Mouse (Mus musculus): ENCODE results near the gene Mthfsl. TPM values are rescaled to one million over a fixed set of nuclear protein-coding genes. Genes with fewer than 3 reads are reported as not detected.
A peak's percentile ranks its signal among the peaks of the same experiment; 100 is the strongest.
"Not testable (repeated sequence)": the region's sequence is repeated elsewhere in the genome, so short reads cannot be mapped to it uniquely, and the experiment has no call there.

Mthfsl gene
- polyA plus RNA-seq (2014; fragmentation: Nextera tagmentation; extraction: Ambion mirVana): 25.1 and 30.2 TPM in 2 replicates

DNA sequence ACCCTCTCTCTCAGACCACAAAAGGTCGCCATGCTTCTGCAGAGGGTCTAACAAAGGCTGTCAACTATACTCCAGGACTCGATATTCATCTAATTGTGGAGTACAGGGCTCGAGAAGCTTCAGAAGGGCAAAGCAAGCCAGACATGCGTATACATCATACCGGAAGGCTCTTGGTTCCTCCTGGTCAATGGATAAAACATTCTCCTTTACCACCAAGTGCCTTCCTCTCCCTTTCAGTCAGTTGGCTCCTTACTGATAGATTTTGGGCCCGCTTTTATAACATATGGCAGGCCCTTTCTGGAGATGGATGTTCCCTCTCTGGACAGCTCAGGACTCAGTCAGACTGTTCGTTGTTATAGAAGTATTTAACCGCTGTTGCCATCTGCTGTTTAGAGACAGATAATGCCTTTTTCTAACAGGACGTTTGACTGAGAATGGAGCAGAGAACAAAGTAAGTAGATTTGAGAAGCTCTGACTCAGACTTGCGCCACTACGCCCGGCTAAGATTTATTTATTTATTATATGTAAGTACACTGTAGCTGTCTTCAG is at the start of gene Mthfsl:
TSS of gene Mthfsl (minus strand) at position 308 of the 549 bp plus-strand sequence.
- WGBS: 19% methylated on average over 11 of the region's 12 CpGs

DNA sequence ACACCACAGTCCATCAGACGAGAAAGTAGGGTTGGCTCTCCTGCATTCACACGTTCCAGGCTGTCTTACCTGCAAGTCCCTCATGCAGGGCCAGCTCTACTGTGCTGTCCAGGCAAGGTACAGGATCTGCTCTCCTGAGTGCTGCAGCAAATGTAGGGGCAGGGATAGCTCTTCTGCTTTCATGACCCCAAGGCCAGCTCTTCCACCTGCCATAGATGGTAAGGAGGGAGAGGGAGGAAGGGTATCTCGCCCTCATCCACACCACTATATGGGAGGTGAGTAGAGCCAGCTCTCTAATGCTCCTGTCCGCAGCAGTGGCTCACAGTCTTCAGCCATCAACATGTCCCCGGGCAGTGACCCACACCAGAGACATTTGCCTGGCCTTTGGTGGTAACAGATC is 49.4 kb upstream of the Mthfsl start:
- DNase-seq (ENCODE audit: low spot score); H3K9me3 ChIP-seq (ENCODE audit: control insufficient read depth, low read length); ATAC-seq (ENCODE audit: low read depth); H3K4me2 ChIP-seq (ENCODE audit: low read depth, low read length); H3K27ac ChIP-seq (replicated peaks; ENCODE audit: low read depth, low read length); H3K4me3 ChIP-seq (ENCODE audit: low read depth, low read length); H3K36me3 ChIP-seq (ENCODE audit: control insufficient read depth, insufficient read depth, low read length); H3K27me3 ChIP-seq (replicated peaks; ENCODE audit: control insufficient read depth, insufficient read depth, low read length); H3K4me1 ChIP-seq (ENCODE audit: control insufficient read depth, insufficient read depth, low read length); H3K9ac ChIP-seq (ENCODE audit: low read depth, low read length): not testable (repeated sequence)
- 75% methylated on average over 4 of the region's 5 CpGs for WGBS

More for the DNA sequence above, at the start of gene Mthfsl:
- H3K9me3 ChIP-seq (ENCODE audit: control insufficient read depth, low read length); H3K27me3 ChIP-seq (replicated peaks; ENCODE audit: control insufficient read depth, insufficient read depth, low read length); H3K4me1 ChIP-seq (ENCODE audit: control insufficient read depth, insufficient read depth, low read length); H3K36me3 ChIP-seq (ENCODE audit: control insufficient read depth, insufficient read depth, low read length): not testable (repeated sequence)
- Histone ChIP-seq H3K9ac (ENCODE audit: low read depth, low read length) (peak within 1 kb of the TSS; percentile 46), H3K4me2 (ENCODE audit: low read depth, low read length) (peak within 1 kb of the TSS; percentile 55), H3K4me3 (ENCODE audit: low read depth, low read length) (peak within 1 kb of the TSS; percentile 36), H3K27ac (replicated peaks; ENCODE audit: low read depth, low read length) (peak within 1 kb of the TSS; percentile 65)
- ATAC-seq (ENCODE audit: low read depth) (peak; percentile 76), DNase-seq (ENCODE audit: low spot score) (peak; percentile 14)

DNA sequence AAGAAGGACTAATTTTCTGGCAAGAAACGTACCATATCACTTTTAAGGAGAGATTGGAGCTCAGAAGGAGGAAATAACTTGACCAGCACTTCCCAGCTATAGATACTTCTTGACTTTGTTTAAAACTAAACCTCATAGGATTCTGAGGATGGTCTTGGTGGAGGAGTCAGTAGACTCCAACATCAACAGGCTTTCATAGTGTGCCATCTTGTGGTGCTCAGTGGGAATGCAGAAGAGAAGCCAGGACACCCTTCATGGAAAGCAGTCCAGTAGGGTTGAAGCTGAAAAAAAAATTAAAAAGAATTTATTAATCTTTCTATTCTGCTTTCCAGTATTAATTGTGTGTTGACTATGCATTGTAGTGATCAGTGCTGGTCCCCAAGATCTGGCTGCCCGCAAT is 26.6 kb upstream of the Mthfsl start:
- not testable (repeated sequence) for H3K36me3 ChIP-seq (ENCODE audit: control insufficient read depth, insufficient read depth, low read length); DNase-seq (ENCODE audit: low spot score); H3K9me3 ChIP-seq (ENCODE audit: control insufficient read depth, low read length); H3K27ac ChIP-seq (replicated peaks; ENCODE audit: low read depth, low read length); ATAC-seq (ENCODE audit: low read depth); H3K4me3 ChIP-seq (ENCODE audit: low read depth, low read length); H3K4me2 ChIP-seq (ENCODE audit: low read depth, low read length); H3K4me1 ChIP-seq (ENCODE audit: control insufficient read depth, insufficient read depth, low read length); H3K9ac ChIP-seq (ENCODE audit: low read depth, low read length); H3K27me3 ChIP-seq (replicated peaks; ENCODE audit: control insufficient read depth, insufficient read depth, low read length)
- WGBS: 50% methylated on average over 1 of the region's 2 CpGs

DNA sequence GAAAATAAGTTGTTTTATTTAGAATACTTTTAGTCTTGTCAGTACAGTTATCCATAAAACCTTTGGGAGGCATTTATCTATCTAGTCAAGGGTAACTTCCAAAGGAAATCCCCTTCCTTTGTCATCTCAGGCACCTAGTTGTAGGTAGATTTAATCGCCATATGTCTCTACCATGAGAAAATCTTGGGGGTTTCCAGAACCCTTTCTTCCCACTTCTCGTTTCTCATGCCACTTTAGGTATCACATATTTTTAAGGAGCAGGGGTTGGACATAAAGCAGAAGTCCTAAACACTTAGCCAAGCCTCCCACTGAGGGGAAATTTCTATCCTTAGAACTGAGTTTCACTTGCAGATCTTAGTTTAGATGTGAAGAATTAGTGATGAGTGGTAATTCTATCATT is 25.9 kb upstream of the Mthfsl start:
- H3K9ac ChIP-seq (ENCODE audit: low read depth, low read length); DNase-seq (ENCODE audit: low spot score); H3K27me3 ChIP-seq (replicated peaks; ENCODE audit: control insufficient read depth, insufficient read depth, low read length); ATAC-seq (ENCODE audit: low read depth); H3K4me1 ChIP-seq (ENCODE audit: control insufficient read depth, insufficient read depth, low read length); H3K27ac ChIP-seq (replicated peaks; ENCODE audit: low read depth, low read length); H3K36me3 ChIP-seq (ENCODE audit: control insufficient read depth, insufficient read depth, low read length); H3K4me3 ChIP-seq (ENCODE audit: low read depth, low read length); H3K4me2 ChIP-seq (ENCODE audit: low read depth, low read length); H3K9me3 ChIP-seq (ENCODE audit: control insufficient read depth, low read length): not testable (repeated sequence)
- WGBS: no CpG with 5 or more reads among the region's 2 CpGs

DNA sequence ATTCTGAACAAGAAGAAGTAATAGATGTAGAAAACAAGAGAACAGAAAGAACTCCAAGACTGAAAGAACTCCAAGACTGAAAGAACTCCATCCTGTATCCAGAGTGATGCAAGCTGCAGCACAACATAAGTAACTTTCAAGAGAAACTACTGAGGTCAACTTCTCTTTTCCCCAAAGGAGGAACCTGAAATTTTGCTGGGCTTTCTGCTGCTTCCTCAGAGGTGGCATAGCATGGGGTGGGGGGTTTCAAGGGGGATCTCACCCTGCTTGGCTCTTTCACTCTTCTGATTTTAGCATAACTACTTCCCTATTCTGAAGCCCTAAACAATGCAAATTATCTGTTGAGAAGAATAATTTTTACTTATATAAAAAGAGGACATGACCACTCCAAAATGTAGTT is 15.2 kb upstream of the Mthfsl start:
- not testable (repeated sequence) for H3K27me3 ChIP-seq (replicated peaks; ENCODE audit: control insufficient read depth, insufficient read depth, low read length); ATAC-seq (ENCODE audit: low read depth); H3K4me2 ChIP-seq (ENCODE audit: low read depth, low read length); H3K9ac ChIP-seq (ENCODE audit: low read depth, low read length); H3K9me3 ChIP-seq (ENCODE audit: control insufficient read depth, low read length); H3K36me3 ChIP-seq (ENCODE audit: control insufficient read depth, insufficient read depth, low read length); H3K4me1 ChIP-seq (ENCODE audit: control insufficient read depth, insufficient read depth, low read length); H3K4me3 ChIP-seq (ENCODE audit: low read depth, low read length); H3K27ac ChIP-seq (replicated peaks; ENCODE audit: low read depth, low read length); DNase-seq (ENCODE audit: low spot score)

DNA sequence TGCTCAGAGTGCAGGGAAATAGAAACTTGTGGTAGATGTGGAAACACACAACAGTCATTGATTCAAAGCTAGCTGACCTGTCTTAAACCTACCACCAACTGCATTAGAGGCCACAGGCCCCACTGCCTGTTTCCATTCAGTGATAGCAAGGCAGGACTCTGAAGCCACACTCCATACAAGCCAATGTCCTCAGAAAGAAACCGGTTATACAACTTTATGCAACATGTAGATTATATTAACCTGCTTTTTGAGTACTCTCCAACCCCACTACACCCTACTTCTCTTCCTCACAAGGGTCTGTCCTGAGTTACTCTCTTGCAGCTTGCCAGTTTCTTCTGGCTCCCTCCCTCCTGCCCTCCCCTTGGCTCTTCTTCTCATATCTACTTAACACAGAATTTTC is 13.1 kb upstream of the Mthfsl start:
- 89% methylated on average over 1 of the region's 1 CpGs for WGBS
- not testable (repeated sequence) for ATAC-seq (ENCODE audit: low read depth)

DNA sequence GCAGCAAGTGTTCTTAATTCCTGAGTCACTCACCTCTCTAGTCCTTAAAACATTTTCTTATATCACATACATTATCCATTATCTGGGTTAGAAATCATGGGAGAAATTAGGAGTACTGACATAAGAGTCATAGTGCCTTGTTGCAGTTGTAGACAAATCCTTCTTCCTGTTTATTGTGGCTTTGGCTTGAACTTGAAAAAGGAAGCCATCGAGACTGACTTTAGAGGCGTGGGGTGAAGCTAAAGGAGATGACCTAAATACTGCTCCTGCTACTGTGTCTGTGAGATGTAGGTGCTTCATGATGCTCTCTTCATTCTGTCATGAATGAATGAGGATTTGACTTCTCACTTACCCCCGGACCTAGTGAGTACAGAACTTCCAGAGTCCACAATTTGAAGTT is 12.2 kb upstream of the Mthfsl start:
- H3K9ac ChIP-seq (ENCODE audit: low read depth, low read length); DNase-seq (ENCODE audit: low spot score); H3K27me3 ChIP-seq (replicated peaks; ENCODE audit: control insufficient read depth, insufficient read depth, low read length); H3K4me2 ChIP-seq (ENCODE audit: low read depth, low read length); H3K9me3 ChIP-seq (ENCODE audit: control insufficient read depth, low read length); ATAC-seq (ENCODE audit: low read depth); H3K4me1 ChIP-seq (ENCODE audit: control insufficient read depth, insufficient read depth, low read length); H3K36me3 ChIP-seq (ENCODE audit: control insufficient read depth, insufficient read depth, low read length); H3K4me3 ChIP-seq (ENCODE audit: low read depth, low read length); H3K27ac ChIP-seq (replicated peaks; ENCODE audit: low read depth, low read length): not testable (repeated sequence)
- WGBS: 73% methylated on average over 1 of the region's 3 CpGs

More for the DNA sequence above, 13.1 kb upstream of the Mthfsl start:
- not testable (repeated sequence) for H3K27me3 ChIP-seq (replicated peaks; ENCODE audit: control insufficient read depth, insufficient read depth, low read length); H3K27ac ChIP-seq (replicated peaks; ENCODE audit: low read depth, low read length); DNase-seq (ENCODE audit: low spot score); H3K9ac ChIP-seq (ENCODE audit: low read depth, low read length); H3K9me3 ChIP-seq (ENCODE audit: control insufficient read depth, low read length); H3K4me3 ChIP-seq (ENCODE audit: low read depth, low read length); H3K36me3 ChIP-seq (ENCODE audit: control insufficient read depth, insufficient read depth, low read length); H3K4me2 ChIP-seq (ENCODE audit: low read depth, low read length); H3K4me1 ChIP-seq (ENCODE audit: control insufficient read depth, insufficient read depth, low read length)

DNA sequence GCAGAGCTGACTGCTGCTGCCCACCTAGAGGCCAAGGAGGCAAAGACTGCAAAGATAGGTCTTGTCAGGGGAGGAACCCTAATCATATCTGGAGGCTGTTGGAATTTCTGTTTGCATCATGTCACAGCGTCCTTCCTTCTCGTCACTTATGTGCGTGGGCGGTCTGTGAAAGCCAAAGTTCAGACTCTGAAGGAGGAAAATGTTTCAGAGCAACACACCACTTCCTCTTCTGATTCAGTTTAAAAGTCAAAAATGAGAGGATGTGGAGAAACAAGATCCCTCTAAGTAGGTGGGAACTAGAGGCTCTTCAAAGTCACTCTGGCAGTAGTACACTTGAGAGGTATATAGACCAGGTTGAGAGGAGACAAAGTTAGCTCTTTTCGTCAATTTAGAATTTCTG is 11.6 kb upstream of the Mthfsl start, which contains the start of gene Bcl2a1d:
TSS of gene Bcl2a1d (minus strand) at position 187 of the 400 bp plus-strand sequence.
- not testable (repeated sequence) for H3K9ac ChIP-seq (ENCODE audit: low read depth, low read length); H3K4me3 ChIP-seq (ENCODE audit: low read depth, low read length); H3K4me2 ChIP-seq (ENCODE audit: low read depth, low read length); H3K36me3 ChIP-seq (ENCODE audit: control insufficient read depth, insufficient read depth, low read length); H3K27me3 ChIP-seq (replicated peaks; ENCODE audit: control insufficient read depth, insufficient read depth, low read length); H3K4me1 ChIP-seq (ENCODE audit: control insufficient read depth, insufficient read depth, low read length); H3K9me3 ChIP-seq (ENCODE audit: control insufficient read depth, low read length); DNase-seq (ENCODE audit: low spot score); ATAC-seq (ENCODE audit: low read depth); H3K27ac ChIP-seq (replicated peaks; ENCODE audit: low read depth, low read length)
- 83% methylated on average over 5 of the region's 5 CpGs for WGBS

DNA sequence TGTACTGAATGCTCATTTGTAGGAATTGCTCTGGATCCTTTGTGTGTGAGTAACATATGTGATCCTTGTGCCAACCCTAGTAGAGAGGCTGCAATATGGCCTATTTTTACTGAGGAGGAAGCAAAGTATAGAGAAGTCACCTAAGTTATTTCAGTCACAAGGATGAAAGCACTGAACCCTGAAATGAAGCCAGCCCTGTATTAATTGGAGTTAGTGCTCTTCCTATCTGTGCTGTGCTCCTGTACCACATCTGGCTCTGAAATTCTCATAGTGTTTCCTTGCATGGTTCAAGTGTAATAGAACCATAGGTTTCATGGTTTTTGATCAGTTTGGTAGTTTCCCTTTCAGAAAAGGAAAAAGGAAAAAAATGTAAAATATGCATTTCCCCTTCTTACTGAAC is 8.2 kb upstream of the Mthfsl start:
- not testable (repeated sequence) for H3K4me1 ChIP-seq (ENCODE audit: control insufficient read depth, insufficient read depth, low read length); H3K4me3 ChIP-seq (ENCODE audit: low read depth, low read length); H3K36me3 ChIP-seq (ENCODE audit: control insufficient read depth, insufficient read depth, low read length); H3K4me2 ChIP-seq (ENCODE audit: low read depth, low read length); H3K9me3 ChIP-seq (ENCODE audit: control insufficient read depth, low read length); H3K27ac ChIP-seq (replicated peaks; ENCODE audit: low read depth, low read length); H3K9ac ChIP-seq (ENCODE audit: low read depth, low read length); DNase-seq (ENCODE audit: low spot score); ATAC-seq (ENCODE audit: low read depth); H3K27me3 ChIP-seq (replicated peaks; ENCODE audit: control insufficient read depth, insufficient read depth, low read length)

All from embryonic facial prominence, embryonic 14.5 days (tissue).